Mouse (Mus musculus): Measurements from ENCODE around the gene Mipep. TPM values are rescaled to one million over a fixed set of nuclear protein-coding genes. Genes with fewer than 3 reads are reported as not detected.

The Mipep gene
- polyA plus RNA-seq, 1 experiment from 2014 or later: 29.2 TPM

DNA sequence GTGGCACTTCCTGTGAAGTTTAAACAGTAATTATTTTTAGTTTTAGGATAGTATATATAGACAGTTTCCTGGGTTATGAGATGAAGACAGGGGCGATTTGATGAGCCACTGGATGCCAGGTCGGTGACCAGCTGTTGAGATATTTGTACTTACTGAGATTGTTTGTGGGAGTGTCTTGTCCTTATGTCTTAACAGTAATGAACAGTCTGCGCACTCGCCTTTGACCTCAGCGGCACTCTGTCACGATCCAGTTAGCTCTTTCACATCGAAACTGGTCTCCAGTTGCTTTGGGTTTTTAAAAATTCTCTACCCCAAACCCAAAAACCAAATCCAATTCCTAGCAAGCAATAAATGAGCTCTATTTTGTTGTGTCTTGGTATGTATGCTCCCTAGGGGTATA, 59.2 kb downstream of the Mipep start:
- WGBS: 88% methylated on average over 7 of the region's 7 CpGs
- H3K4me1 ChIP-seq (replicated peaks): no peaks in the 10 kb centered on the region
- peaks cover 3% of the 10 kb centered on the region; the same call in 1 of the 2 replicates for H3K36me3 ChIP-seq
- no peak overlapping the region for H3K4me3 ChIP-seq
- H3K27me3 ChIP-seq: no peaks in the 10 kb centered on the region
- H3K4me2 ChIP-seq: no peak overlapping the region
- no peak overlapping the region for H3K27ac ChIP-seq
- no peak for ATAC-seq (replicated peaks; ENCODE audit: insufficient number of reproducible peaks, insufficient read depth, low FRiP score, low read depth)
- no peak overlapping the region for H3K9ac ChIP-seq
- H3K9me3 ChIP-seq (replicated peaks): no peaks in the 10 kb centered on the region

DNA sequence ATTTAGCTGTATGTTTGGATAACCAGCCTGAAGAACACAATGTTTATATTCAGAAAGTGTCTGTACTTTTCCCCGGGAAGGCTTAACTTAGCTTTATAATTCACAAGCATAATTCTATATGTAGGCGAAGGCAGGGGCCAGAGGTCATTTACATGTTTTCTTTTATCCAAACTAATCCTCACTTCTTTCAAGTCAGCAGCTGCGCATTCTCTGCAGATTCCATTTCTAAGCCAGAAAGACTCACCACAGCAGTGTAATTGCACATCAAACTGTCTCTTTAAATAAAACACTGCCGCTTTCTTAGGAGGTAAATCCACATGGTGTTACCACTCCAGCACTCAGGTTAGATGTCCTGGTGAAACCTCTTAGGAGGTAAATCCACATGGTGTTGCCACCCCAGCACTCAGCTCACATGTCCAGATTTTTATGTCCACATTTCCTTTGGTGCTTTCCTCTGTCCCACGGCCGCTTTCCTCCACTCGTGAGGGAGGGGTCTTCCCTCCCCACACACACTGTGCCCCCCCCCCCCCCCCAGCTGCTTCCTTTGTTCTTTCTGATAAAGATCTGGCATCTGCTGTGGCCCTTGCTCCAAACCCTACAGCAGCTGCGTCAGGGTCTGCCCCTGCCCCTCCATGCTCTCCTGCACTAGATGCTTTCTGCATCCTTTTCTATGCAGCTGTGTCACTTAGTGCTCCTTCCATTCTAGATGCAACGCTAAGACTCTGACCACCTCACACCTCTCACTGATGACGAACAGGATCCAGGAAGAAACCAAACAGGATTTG, 61.1 kb downstream of the Mipep start:
- H3K27me3 ChIP-seq: no peaks in the 10 kb centered on the region
- H3K4me2 ChIP-seq: no peak overlapping the region
- H3K36me3 ChIP-seq: peaks cover 17% of the 10 kb centered on the region; the same call in 1 of the 2 replicates
- no peak for ATAC-seq (replicated peaks; ENCODE audit: insufficient number of reproducible peaks, insufficient read depth, low FRiP score, low read depth)
- no peaks in the 10 kb centered on the region for H3K4me1 ChIP-seq (replicated peaks)
- no peaks in the 10 kb centered on the region for H3K9me3 ChIP-seq (replicated peaks)
- H3K9ac ChIP-seq: no peak overlapping the region
- H3K4me3 ChIP-seq: no peak overlapping the region
- WGBS: 60% methylated on average over 10 of the region's 10 CpGs
- H3K27ac ChIP-seq: no peak overlapping the region

- H3K9ac ChIP-seq: no peak overlapping the region
- no peaks in the 10 kb centered on the region for H3K9me3 ChIP-seq (replicated peaks)
- H3K4me2 ChIP-seq: no peak overlapping the region
- no peaks in the 10 kb centered on the region for H3K4me1 ChIP-seq (replicated peaks)
- no peak overlapping the region for H3K4me3 ChIP-seq
- WGBS: 85% methylated on average over 5 of the region's 5 CpGs
- peaks cover 20% of the 10 kb centered on the region; the same call in 1 of the 2 replicates for H3K36me3 ChIP-seq
- no peak for ATAC-seq (replicated peaks; ENCODE audit: insufficient number of reproducible peaks, insufficient read depth, low FRiP score, low read depth)
- no peaks in the 10 kb centered on the region for H3K27me3 ChIP-seq
- H3K27ac ChIP-seq: no peak overlapping the region
Observed at GRCm38 (mm10) chr14:60846174-60846573, 61.8 kb downstream of the Mipep start.

DNA sequence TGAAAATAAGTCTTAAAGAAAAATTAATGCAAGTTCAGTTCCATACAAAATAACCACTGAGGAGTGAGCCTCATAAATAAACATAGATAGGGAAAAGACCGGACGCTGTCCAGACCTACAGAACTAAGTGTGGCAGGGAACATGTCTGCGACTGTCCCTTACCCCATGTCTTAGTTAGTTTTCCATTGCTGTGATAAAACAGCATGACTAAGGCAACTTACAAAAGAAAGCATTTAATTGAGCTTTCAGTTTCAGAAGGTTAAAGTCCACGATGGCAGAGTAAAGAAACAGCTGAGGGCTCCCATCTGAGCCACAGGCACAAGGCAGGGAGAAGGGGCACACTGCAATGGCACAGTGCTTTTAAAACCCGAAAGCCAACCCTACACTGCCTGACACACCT, 63.8 kb downstream of the Mipep start:
- peaks cover 27% of the 10 kb centered on the region; the same call in 1 of the 2 replicates for H3K36me3 ChIP-seq
- 65% methylated on average over 5 of the region's 5 CpGs for WGBS
- no peak overlapping the region for H3K27ac ChIP-seq
- H3K4me1 ChIP-seq (replicated peaks): no peaks in the 10 kb centered on the region
- no peaks in the 10 kb centered on the region for H3K9me3 ChIP-seq (replicated peaks)
- H3K4me2 ChIP-seq: no peak overlapping the region
- no peak for ATAC-seq (replicated peaks; ENCODE audit: insufficient number of reproducible peaks, insufficient read depth, low FRiP score, low read depth)
- no peak overlapping the region for H3K4me3 ChIP-seq
- no peak overlapping the region for H3K9ac ChIP-seq
- no peaks in the 10 kb centered on the region for H3K27me3 ChIP-seq

- no peaks in the 10 kb centered on the region for H3K9me3 ChIP-seq (replicated peaks)
- no peak for ATAC-seq (replicated peaks; ENCODE audit: insufficient number of reproducible peaks, insufficient read depth, low FRiP score, low read depth)
- H3K27me3 ChIP-seq: no peaks in the 10 kb centered on the region
- no peak overlapping the region for H3K4me2 ChIP-seq
- H3K36me3 ChIP-seq: peaks cover 27% of the 10 kb centered on the region; the same call in 1 of the 2 replicates
- 78% methylated on average over 14 of the region's 14 CpGs for WGBS
- no peaks in the 10 kb centered on the region for H3K4me1 ChIP-seq (replicated peaks)
- no peak overlapping the region for H3K9ac ChIP-seq
- no peak overlapping the region for H3K4me3 ChIP-seq
- H3K27ac ChIP-seq: no peak overlapping the region
Observed at GRCm38 (mm10) chr14:60850101-60850500, 65.7 kb downstream of the Mipep start.

DNA sequence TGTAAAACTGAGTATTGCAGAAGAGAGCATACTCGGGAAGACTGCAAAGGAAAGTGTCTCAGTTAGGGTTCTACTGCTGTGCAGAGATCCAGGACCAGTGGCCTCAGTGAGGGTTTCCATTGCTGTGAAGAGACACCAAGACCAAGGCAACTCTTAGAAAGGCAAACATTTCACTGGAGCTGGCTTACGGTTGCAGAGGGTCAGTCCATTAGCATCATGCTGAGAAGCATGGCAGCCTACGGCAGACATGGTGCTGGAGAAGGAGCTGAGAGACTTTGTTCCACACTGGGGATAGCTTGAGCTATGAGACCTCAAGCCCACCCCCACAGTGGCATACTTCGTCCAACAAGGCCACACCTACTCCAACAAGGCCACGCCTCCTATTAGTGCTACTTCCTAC, 67.3 kb downstream of the Mipep start:
- H3K4me3 ChIP-seq: no peak overlapping the region
- H3K27me3 ChIP-seq: no peaks in the 10 kb centered on the region
- H3K36me3 ChIP-seq: peaks cover 27% of the 10 kb centered on the region; the same call in 1 of the 2 replicates
- no peak overlapping the region for H3K9ac ChIP-seq
- WGBS: 90% methylated on average over 5 of the region's 5 CpGs
- peaks cover 7% of the 10 kb centered on the region for H3K4me1 ChIP-seq (replicated peaks)
- H3K9me3 ChIP-seq (replicated peaks): no peaks in the 10 kb centered on the region
- no peak overlapping the region for H3K4me2 ChIP-seq
- H3K27ac ChIP-seq: no peak overlapping the region
- ATAC-seq (replicated peaks; ENCODE audit: insufficient number of reproducible peaks, insufficient read depth, low FRiP score, low read depth): no peak

DNA sequence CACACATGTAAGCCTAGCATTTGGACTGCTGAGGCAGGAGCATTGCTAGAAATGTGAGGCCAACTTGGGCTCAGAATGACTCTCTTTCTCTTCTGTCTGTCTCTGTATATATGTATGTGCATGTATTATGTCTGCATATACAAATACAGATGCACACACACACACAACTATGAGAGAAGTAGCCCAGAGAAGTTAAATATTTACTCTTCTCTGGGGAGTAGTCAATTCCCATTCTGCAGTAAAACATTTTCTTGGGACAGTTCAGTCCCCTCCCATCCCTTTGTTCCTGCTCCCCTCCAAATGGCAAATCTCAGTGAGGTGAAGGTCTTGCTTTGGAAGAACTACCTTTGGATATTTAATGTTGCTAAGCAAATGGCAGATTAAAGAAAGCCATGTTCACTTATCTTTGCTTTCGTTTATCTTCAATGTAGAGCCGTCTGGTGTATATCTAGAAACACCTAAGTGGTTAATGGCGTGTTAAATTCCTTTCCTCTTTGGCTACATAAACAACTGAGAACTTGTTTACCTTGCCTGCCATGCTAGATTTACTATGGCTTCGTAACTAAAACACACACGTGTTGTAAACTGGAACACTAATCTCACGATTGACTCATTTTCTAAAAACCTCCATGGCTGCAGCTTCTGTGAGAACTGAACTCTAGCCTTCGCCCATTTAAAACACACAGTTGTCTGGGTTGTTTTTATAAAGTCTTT, 72.0 kb downstream of the Mipep start:
- H3K4me1 ChIP-seq (replicated peaks): peaks cover 32% of the 10 kb centered on the region
- 25% methylated on average over 7 of the region's 7 CpGs for WGBS
- 0 out of 2 replicates have a peak overlapping the region, but pooled peaks have one; percentile 4 for H3K4me2 ChIP-seq
- no peak overlapping the region for H3K4me3 ChIP-seq
- peaks cover 5% of the 10 kb centered on the region; the same call in 1 of the 2 replicates for H3K36me3 ChIP-seq
- no peak overlapping the region for H3K9ac ChIP-seq
- no peaks in the 10 kb centered on the region for H3K9me3 ChIP-seq (replicated peaks)
- ATAC-seq (replicated peaks; ENCODE audit: insufficient number of reproducible peaks, insufficient read depth, low FRiP score, low read depth): no peak
- H3K27me3 ChIP-seq: no peaks in the 10 kb centered on the region
- peak overlapping the region; percentile 46 for H3K27ac ChIP-seq

DNA sequence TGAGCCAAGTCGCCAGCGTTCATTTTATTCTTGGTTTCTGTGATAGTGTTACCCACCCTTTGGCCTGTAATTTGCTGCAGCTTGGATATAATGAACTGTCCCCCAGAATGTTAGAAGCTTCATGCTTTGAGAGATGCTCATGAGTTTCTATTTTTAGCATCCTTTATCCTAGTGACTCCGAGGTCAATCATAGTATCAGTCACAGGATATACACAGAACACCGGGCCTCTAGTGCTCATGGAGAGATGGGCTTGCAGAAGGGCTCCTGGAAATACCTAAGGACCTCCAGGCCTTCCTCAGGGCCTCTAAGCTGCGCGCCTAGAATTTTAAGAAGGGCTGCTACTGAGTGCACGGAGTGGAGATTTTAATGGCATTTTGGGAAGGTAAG, 72.5 kb downstream of the Mipep start:
- Histone ChIP-seq H3K36me3 (no peaks in the 10 kb centered on the region; the same call in 1 of the 2 replicates), H3K9me3 (replicated peaks) (no peaks in the 10 kb centered on the region), H3K27me3 (no peaks in the 10 kb centered on the region), H3K4me1 (replicated peaks) (peaks cover 32% of the 10 kb centered on the region), H3K4me2 (0 out of 2 replicates have a peak overlapping the region, but pooled peaks have one; percentile 4), H3K4me3 (no peak overlapping the region), H3K27ac (peak overlapping the region; percentile 46), H3K9ac (no peak overlapping the region)
- 29% methylated on average over 7 of the region's 7 CpGs for WGBS
- no peak for ATAC-seq (replicated peaks; ENCODE audit: insufficient number of reproducible peaks, insufficient read depth, low FRiP score, low read depth)

GRCm38 (mm10) chr14:60863396-60863795, 79.0 kb downstream of the Mipep start:
- no peak overlapping the region for H3K9ac ChIP-seq
- H3K4me3 ChIP-seq: no peak overlapping the region
- no peak overlapping the region for H3K4me2 ChIP-seq
- ATAC-seq (replicated peaks; ENCODE audit: insufficient number of reproducible peaks, insufficient read depth, low FRiP score, low read depth): no peak
- no peak overlapping the region for H3K27ac ChIP-seq
- no peaks in the 10 kb centered on the region for H3K27me3 ChIP-seq
- H3K9me3 ChIP-seq (replicated peaks): no peaks in the 10 kb centered on the region
- WGBS: 76% methylated on average over 3 of the region's 3 CpGs
- no peaks in the 10 kb centered on the region for H3K36me3 ChIP-seq
- peaks cover 10% of the 10 kb centered on the region for H3K4me1 ChIP-seq (replicated peaks)

DNA sequence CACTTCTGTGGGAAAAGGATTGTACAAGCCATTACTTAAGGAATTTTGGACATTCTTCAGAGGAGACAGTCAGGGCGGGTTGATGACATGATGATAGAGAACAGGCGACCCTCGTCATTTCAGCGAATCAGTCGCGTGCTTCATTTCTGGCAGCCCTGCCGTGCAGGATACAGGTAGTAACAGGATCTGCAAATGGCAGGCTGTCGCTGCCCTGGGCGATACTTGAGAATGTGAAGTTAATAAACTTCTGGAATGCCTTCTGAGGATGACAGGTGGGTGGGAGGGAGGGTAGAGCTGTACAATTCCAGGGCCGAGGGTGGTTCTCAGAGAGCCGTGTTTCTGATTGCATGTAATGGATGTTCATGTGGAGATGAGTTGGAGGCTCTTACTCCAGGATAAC, 82.0 kb downstream of the Mipep start:
- Histone ChIP-seq H3K4me1 (replicated peaks) (no peaks in the 10 kb centered on the region), H3K9me3 (replicated peaks) (no peaks in the 10 kb centered on the region), H3K4me3 (no peak overlapping the region), H3K4me2 (no peak overlapping the region), H3K9ac (no peak overlapping the region), H3K27ac (no peak overlapping the region), H3K36me3 (no peaks in the 10 kb centered on the region), H3K27me3 (no peaks in the 10 kb centered on the region)
- WGBS: 50% methylated on average over 11 of the region's 11 CpGs
- ATAC-seq (replicated peaks; ENCODE audit: insufficient number of reproducible peaks, insufficient read depth, low FRiP score, low read depth): no peak

- no peak for ATAC-seq (replicated peaks; ENCODE audit: insufficient number of reproducible peaks, insufficient read depth, low FRiP score, low read depth)
- H3K27me3 ChIP-seq: no peaks in the 10 kb centered on the region
- no peaks in the 10 kb centered on the region for H3K9me3 ChIP-seq (replicated peaks)
- no peak overlapping the region for H3K27ac ChIP-seq
- no peaks in the 10 kb centered on the region for H3K4me1 ChIP-seq (replicated peaks)
- no peaks in the 10 kb centered on the region for H3K36me3 ChIP-seq
- H3K9ac ChIP-seq: no peak overlapping the region
- no peak overlapping the region for H3K4me2 ChIP-seq
- H3K4me3 ChIP-seq: no peak overlapping the region
- 79% methylated on average over 9 of the region's 9 CpGs for WGBS
Observed at GRCm38 (mm10) chr14:60868325-60868724, 84.0 kb downstream of the Mipep start.

All from heart, embryonic 15.5 days (tissue).